Mouse (Mus musculus): Measurements from ENCODE around the gene Patl1.
"Not testable (repeated sequence)": the region's sequence is repeated elsewhere in the genome, so short reads cannot be mapped to it uniquely, and the experiment has no call there.

Patl1 gene

DNA sequence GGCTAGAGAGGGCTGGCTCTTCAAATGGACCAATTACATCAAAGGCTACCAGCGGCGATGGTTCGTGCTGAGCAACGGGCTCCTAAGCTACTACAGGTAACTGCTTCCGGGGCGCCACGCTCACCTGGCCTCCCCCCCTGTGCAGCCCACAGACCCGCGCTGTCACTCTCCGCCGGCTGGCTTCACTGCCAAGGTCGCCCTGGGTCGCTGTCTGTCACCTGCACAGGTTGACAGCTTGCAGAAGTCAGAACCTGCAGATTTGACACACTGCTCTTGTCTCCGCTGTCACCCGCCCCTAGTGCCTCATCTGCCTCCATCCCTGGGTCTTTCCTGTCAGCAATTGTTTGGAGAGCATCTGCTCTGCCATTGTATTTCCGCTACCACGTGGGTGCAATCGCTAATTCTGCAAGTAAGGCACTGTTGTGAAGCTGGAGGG, 54.0 kb downstream of the Patl1 start:
- peak; percentile 32 to 50 for DNase-seq (ENCODE audit: low spot score in 2 of 2)

GRCm38 (mm10) chr19:11969155-11970050, 57.2 kb downstream of the Patl1 start:
- no peak for DNase-seq (ENCODE audit: low spot score in 2 of 2)

- no peak for DNase-seq (ENCODE audit: low spot score in 2 of 2)
Measured at GRCm38 (mm10) chr19:11973511-11974222, 61.5 kb downstream of the Patl1 start.

DNA sequence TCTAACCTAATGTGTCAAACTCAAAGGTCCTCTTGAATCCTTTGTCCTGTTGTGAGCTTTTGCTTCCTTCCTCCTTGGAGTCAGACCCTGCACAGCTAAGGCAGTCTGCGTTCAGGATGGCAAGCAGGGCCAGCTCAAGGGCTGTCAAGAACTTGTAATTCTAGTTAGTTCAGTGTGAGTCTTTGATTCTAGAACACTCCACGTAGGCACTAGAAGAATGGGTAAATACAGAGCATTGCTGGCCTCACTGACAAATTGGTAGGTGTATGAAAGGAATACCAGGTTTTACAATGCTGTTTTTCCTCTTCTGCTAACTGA, 62.0 kb downstream of the Patl1 start:
- no peak for DNase-seq (ENCODE audit: low spot score in 2 of 2)

- DNase-seq (ENCODE audit: low spot score in 2 of 2): no peak
Measured at GRCm38 (mm10) chr19:11975683-11976082, 63.5 kb downstream of the Patl1 start.

GRCm38 (mm10) chr19:11977363-11977762, 65.2 kb downstream of the Patl1 start:
- no peak for DNase-seq (ENCODE audit: low spot score in 2 of 2)

- DNase-seq (ENCODE audit: low spot score in 2 of 2): no peak
Measured at GRCm38 (mm10) chr19:11980471-11980870, 68.3 kb downstream of the Patl1 start.

DNA sequence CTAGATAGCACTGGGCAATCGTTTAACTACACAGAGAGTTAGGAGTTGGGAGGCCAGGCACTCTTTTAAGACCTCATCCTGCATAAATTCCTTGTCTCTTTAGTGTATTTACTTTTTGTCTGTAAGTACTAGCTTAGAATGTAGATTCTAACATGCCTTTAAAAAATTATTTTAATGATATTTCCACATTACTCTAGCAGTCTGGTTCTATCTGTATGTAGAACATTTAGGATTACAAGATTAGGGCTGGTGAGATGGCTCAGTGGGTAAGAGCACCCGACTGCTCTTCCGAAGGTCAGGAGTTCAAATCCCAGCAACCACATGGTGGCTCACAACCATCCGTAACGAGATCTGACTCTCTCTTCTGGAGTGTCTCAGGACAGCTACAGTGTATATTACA, 72.4 kb downstream of the Patl1 start:
- not testable (repeated sequence) for DNase-seq (ENCODE audit: low spot score in 2 of 2)

GRCm38 (mm10) chr19:11987841-11988240, 75.6 kb downstream of the Patl1 start:
- no peak for DNase-seq (ENCODE audit: low spot score in 2 of 2)

- DNase-seq (ENCODE audit: low spot score in 2 of 2): no peak
Measured at GRCm38 (mm10) chr19:11989334-11989733, 77.1 kb downstream of the Patl1 start.

- DNase-seq (ENCODE audit: low spot score in 2 of 2): no peak
Measured at GRCm38 (mm10) chr19:11992034-11992433, 79.8 kb downstream of the Patl1 start.

DNA sequence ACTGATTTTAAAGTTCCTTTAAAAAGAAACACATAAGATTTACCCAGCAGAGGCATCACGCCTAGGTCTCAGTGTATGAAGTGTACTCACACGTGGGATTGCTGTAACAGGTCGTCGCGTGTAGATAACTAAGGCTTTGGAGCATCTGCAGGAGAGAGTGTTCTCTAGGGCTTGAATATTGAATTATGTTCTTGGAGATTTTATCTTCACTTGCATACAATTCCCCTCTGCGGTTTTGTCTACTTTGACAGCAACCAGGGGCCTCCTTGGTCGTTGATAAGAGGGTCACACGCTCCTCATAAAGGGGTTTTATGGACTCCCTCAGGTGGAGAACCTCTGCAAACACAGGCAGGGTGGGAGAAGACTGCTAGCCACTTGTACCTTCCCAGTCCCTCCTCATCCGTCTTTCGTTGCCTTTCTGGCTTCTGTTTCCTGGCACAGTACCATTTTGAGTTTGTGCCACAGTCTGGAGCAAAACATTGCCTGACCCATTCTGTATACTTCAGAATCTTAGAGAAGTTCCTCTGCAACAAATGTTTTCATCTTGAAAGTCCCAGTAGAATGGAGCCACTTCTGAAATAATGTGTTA, 80.3 kb downstream of the Patl1 start:
- no peak for DNase-seq (ENCODE audit: low spot score in 2 of 2)
